Mouse (Mus musculus): Measurements from ENCODE around the gene Med19. TPM values are rescaled to one million over a fixed set of nuclear protein-coding genes. Genes with fewer than 3 reads are reported as not detected.

Gene Med19
- polyA plus RNA-seq (2015; fragmentation: Illumina TruSeq; extraction: RNeasy Lipid Tissue Mini Kit (QIAGEN cat#74804); ENCODE audit: insufficient read depth, low replicate concordance) = 32.3 TPM

GRCm38 (mm10) chr2:84677968-84678880 lies at the start of gene Med19, which contains the start of gene Gm28635:
Gene Med19, plus strand, starts transcription at chr2:84678402.
Gene Gm28635, minus strand, starts transcription at chr2:84678041.

GRCm38 (mm10) chr2:84650464-84651195 lies 27.6 kb upstream of the Med19 start, which contains the start of gene Ctnnd1:
Gene Ctnnd1, minus strand, starts transcription at chr2:84650765.

GRCm38 (mm10) chr2:84658806-84659205 lies 19.4 kb upstream of the Med19 start, which contains the start of gene Btbd18:
Gene Btbd18, plus strand, starts transcription at chr2:84659079.

GRCm38 (mm10) chr2:84670569-84670933 lies 7.7 kb upstream of the Med19 start, which contains the start of gene Selenoh:
Gene Selenoh, minus strand, starts transcription at chr2:84670770.

GRCm38 (mm10) chr2:84679016-84679415 lies 814 bp downstream of the Med19 start, which contains the start of gene Tmx2:
Gene Tmx2, minus strand, starts transcription at chr2:84679140.

GRCm38 (mm10) chr2:84714811-84715561 lies 36.8 kb downstream of the Med19 start, which contains the start of gene Zdhhc5:
Gene Zdhhc5, minus strand, starts transcription at chr2:84715180.

GRCm38 (mm10) chr2:84727172-84727858 lies 49.1 kb downstream of the Med19 start, which contains the start of gene Clp1:
Gene Clp1, minus strand, starts transcription at chr2:84727350.

GRCm38 (mm10) chr2:84733579-84734300 lies 55.5 kb downstream of the Med19 start, which contains the start of gene Ypel4:
Gene Ypel4, plus strand, starts transcription at chr2:84734058.

Other genes starting within 250 kb of the Med19 start
- gene Tfpi, start 201.6 kb upstream of the Med19 start, polyA plus RNA-seq (2015; fragmentation: Illumina TruSeq; extraction: RNeasy Lipid Tissue Mini Kit (QIAGEN cat#74804); ENCODE audit: insufficient read depth, low replicate concordance) = 100.0 TPM
- gene Ctnnd1, start 27.6 kb upstream of the Med19 start, polyA plus RNA-seq (2015; fragmentation: Illumina TruSeq; extraction: RNeasy Lipid Tissue Mini Kit (QIAGEN cat#74804); ENCODE audit: insufficient read depth, low replicate concordance) = 54.6 TPM
- 0.07 TPM for gene Btbd18, start 19.3 kb upstream of the Med19 start, polyA plus RNA-seq (2015; fragmentation: Illumina TruSeq; extraction: RNeasy Lipid Tissue Mini Kit (QIAGEN cat#74804); ENCODE audit: insufficient read depth, low replicate concordance)
- gene Selenoh, start 7.6 kb upstream of the Med19 start, polyA plus RNA-seq (2015; fragmentation: Illumina TruSeq; extraction: RNeasy Lipid Tissue Mini Kit (QIAGEN cat#74804); ENCODE audit: insufficient read depth, low replicate concordance) = 34.9 TPM
- not detected for gene Gm28635, start 361 bp upstream of the Med19 start, polyA plus RNA-seq (2015; fragmentation: Illumina TruSeq; extraction: RNeasy Lipid Tissue Mini Kit (QIAGEN cat#74804); ENCODE audit: insufficient read depth, low replicate concordance)
- 60.1 TPM for gene Tmx2, start 738 bp downstream of the Med19 start, polyA plus RNA-seq (2015; fragmentation: Illumina TruSeq; extraction: RNeasy Lipid Tissue Mini Kit (QIAGEN cat#74804); ENCODE audit: insufficient read depth, low replicate concordance)
- 39.7 TPM for gene Zdhhc5, start 36.8 kb downstream of the Med19 start, polyA plus RNA-seq (2015; fragmentation: Illumina TruSeq; extraction: RNeasy Lipid Tissue Mini Kit (QIAGEN cat#74804); ENCODE audit: insufficient read depth, low replicate concordance)
- 35.0 TPM for gene Clp1, start 48.9 kb downstream of the Med19 start, polyA plus RNA-seq (2015; fragmentation: Illumina TruSeq; extraction: RNeasy Lipid Tissue Mini Kit (QIAGEN cat#74804); ENCODE audit: insufficient read depth, low replicate concordance)
- gene Ypel4, start 55.7 kb downstream of the Med19 start, polyA plus RNA-seq (2015; fragmentation: Illumina TruSeq; extraction: RNeasy Lipid Tissue Mini Kit (QIAGEN cat#74804); ENCODE audit: insufficient read depth, low replicate concordance) = 15.9 TPM
- not detected for gene Gm19426, start 65.3 kb downstream of the Med19 start, polyA plus RNA-seq (2015; fragmentation: Illumina TruSeq; extraction: RNeasy Lipid Tissue Mini Kit (QIAGEN cat#74804); ENCODE audit: insufficient read depth, low replicate concordance)
- 159 TPM for gene Serping1, start 97.0 kb downstream of the Med19 start, polyA plus RNA-seq (2015; fragmentation: Illumina TruSeq; extraction: RNeasy Lipid Tissue Mini Kit (QIAGEN cat#74804); ENCODE audit: insufficient read depth, low replicate concordance)
- 228 TPM for gene Ube2l6, start 120.4 kb downstream of the Med19 start, polyA plus RNA-seq (2015; fragmentation: Illumina TruSeq; extraction: RNeasy Lipid Tissue Mini Kit (QIAGEN cat#74804); ENCODE audit: insufficient read depth, low replicate concordance)
- gene Smtnl1, start 144.2 kb downstream of the Med19 start, polyA plus RNA-seq (2015; fragmentation: Illumina TruSeq; extraction: RNeasy Lipid Tissue Mini Kit (QIAGEN cat#74804); ENCODE audit: insufficient read depth, low replicate concordance) = not detected
- 16.9 TPM for gene Timm10, start 148.6 kb downstream of the Med19 start, polyA plus RNA-seq (2015; fragmentation: Illumina TruSeq; extraction: RNeasy Lipid Tissue Mini Kit (QIAGEN cat#74804); ENCODE audit: insufficient read depth, low replicate concordance)
- gene Slc43a1, start 160.4 kb downstream of the Med19 start, polyA plus RNA-seq (2015; fragmentation: Illumina TruSeq; extraction: RNeasy Lipid Tissue Mini Kit (QIAGEN cat#74804); ENCODE audit: insufficient read depth, low replicate concordance) = 16.0 TPM
- not detected for gene Rtn4rl2, start 208.3 kb downstream of the Med19 start, polyA plus RNA-seq (2015; fragmentation: Illumina TruSeq; extraction: RNeasy Lipid Tissue Mini Kit (QIAGEN cat#74804); ENCODE audit: insufficient read depth, low replicate concordance)

Data from spleen, adult 10 weeks (tissue).